Mouse (Mus musculus) gastrocnemius, adult 2 months (tissue): ENCODE results near the gene Rasa2. TPM values are rescaled to one million over a fixed set of nuclear protein-coding genes. Genes with fewer than 3 reads are reported as not detected.
"Not testable (repeated sequence)": the region's sequence is repeated elsewhere in the genome, so short reads cannot be mapped to it uniquely, and the experiment has no call there.

ENCODE experiments used
- DNase-seq: peaks from one replicate; pipeline ENCODE4 v3.0.0; 2022
- H3K27ac ChIP-seq: fragments of 200-600 bp; 2 replicates; pipeline ENCODE4 v1.8.1; 2022; ENCODE audit warnings: mild to moderate bottlenecking
- H3K4me3 ChIP-seq: fragments of 200-600 bp; 2 replicates; pipeline ENCODE4 v1.8.1; 2022; ENCODE audit warnings: mild to moderate bottlenecking, moderate library complexity
- CTCF ChIP-seq: fragments of 200-600 bp; IDR thresholded peaks from 2 replicates; pipeline ENCODE4 v1.8.1; 2022; ENCODE audit warnings: antibody characterized with exemption, mild to moderate bottlenecking, moderate library complexity
- intact Hi-C: fragments of 180-260 bp; cut with DNase I; formaldehyde crosslinking; loops from one replicate; pipeline ENCODE4 v1.15.1; 2025
- total RNA-seq, 2 experiments: library from RNA; stranded (reverse); gene quantifications; 2 replicates each; pipeline ENCODE4 v1.2.3; 2021

Rasa2 gene
- total RNA-seq, 2 experiments from 2014 or later = 3.2 to 3.6 TPM

DNA sequence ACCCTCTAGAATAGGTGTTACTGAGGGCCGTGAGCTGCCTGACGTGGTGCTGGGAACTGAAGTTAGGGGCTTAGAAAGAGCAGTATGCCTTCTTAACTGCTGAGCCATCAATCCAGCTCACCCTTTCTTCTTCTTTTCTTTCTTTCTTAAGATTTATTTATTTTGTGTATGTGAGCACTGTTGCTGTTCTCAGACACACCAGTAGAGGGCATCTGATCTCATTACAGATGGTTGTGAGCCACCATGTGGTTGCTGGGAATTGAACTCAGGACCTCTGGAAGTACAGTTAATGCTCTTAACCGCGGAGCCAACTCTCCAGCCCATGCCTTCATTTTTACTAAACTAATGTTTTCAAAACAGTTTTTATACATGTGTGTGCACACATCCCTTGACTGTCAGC lies 67.9 kb downstream of the Rasa2 start:
- no peak for DNase-seq
- Histone ChIP-seq H3K4me3 (no peak overlapping the region), H3K27ac (no peak overlapping the region)
- intact Hi-C loops = no loop called here
- TF ChIP-seq CTCF = peak; percentile 26; the same call in 1 of the 2 replicates

DNA sequence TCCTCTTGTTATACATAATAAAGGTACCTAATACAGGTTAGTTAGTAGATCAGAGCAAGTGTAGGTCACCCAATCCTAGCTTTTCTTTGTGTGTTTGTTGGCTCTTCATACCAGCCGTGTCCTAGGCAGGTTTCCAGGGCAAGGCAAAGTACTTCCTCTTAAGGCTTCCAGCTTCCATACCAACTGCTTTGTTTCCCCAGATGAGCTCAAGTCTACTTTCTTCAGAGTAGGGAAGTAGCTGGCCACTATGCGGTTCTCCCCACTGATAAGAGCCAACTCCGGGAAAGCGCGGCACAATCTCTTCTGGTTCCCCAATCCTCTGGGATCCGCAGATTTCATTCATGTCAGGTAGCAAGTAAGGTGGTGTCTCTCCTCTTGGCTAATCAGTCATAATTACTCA lies 72.3 kb downstream of the Rasa2 start:
- TF ChIP-seq CTCF = no peak
- intact Hi-C loops = no loop called here
- no peak for DNase-seq
- no peak overlapping the region for H3K27ac ChIP-seq
- H3K4me3 ChIP-seq = no peak overlapping the region

DNA sequence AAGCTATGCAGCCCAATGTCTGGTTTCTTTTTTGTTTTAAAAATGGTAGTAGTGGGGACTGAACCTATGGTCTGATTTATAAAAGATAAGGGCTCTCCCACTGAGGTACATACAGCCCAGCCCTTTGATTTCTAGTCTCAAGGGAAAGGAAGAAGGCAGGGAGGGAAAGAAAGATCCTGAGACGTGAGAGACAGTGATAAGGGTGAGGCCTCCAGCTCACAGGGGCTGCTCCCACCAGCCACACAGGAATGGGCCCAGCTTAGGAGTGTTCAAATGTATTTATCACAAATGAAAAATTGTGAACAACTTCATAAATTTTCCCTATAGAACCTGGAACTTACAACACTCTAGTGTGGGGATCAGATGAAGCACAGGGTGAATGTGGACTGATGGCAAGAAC lies 72.8 kb downstream of the Rasa2 start:
- H3K4me3 ChIP-seq = no peak overlapping the region
- H3K27ac ChIP-seq = no peak overlapping the region
- DNase-seq = no peak
- intact Hi-C loops = no loop called here
- TF ChIP-seq CTCF = no peak

DNA sequence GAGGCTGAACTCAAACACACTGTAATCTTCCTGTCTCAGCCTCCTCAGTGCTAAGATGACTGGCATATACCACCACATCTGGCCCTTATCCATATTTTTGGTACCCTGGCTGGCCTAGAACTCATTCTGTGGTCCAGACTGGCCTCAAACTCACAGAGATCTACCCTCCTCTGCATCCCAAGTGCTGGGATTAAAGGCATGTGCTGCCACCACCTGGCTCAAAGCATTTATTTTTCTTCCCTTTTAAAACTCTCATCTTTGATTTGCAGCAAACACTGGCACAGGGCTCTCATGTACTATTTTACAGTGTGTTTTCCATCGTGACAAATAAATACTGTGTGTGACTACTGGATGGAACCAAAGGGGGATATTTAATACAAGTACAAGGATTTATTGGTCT lies 77.3 kb downstream of the Rasa2 start:
- intact Hi-C loops = no loop called here
- H3K4me3 ChIP-seq = no peak overlapping the region
- no peak for DNase-seq
- TF ChIP-seq CTCF = peak; percentile 27; the same call in 1 of the 2 replicates
- no peak overlapping the region for H3K27ac ChIP-seq

DNA sequence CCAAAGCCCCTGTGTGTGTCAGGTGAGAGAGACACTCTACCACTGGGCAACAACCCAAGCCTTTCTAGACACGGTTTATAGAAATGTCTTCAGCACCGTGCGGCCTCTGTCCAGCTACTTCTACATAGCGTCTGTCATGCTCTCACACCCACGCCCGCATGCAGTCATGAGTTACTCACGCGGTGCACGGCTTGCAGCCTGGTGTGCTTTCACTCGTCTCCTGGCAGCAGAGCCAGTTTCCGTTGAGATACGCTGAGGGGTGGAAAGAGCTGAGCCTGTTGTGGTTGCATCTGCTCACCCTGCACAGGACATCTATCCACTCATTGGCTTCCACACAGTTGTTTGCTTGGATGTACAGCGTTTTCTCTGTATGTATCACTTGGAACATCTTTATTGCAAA lies 86.0 kb downstream of the Rasa2 start:
- H3K27ac ChIP-seq = no peak overlapping the region
- no peak overlapping the region for H3K4me3 ChIP-seq
- no peak for DNase-seq
- intact Hi-C loops = no loop called here
- TF ChIP-seq CTCF = no peak

DNA sequence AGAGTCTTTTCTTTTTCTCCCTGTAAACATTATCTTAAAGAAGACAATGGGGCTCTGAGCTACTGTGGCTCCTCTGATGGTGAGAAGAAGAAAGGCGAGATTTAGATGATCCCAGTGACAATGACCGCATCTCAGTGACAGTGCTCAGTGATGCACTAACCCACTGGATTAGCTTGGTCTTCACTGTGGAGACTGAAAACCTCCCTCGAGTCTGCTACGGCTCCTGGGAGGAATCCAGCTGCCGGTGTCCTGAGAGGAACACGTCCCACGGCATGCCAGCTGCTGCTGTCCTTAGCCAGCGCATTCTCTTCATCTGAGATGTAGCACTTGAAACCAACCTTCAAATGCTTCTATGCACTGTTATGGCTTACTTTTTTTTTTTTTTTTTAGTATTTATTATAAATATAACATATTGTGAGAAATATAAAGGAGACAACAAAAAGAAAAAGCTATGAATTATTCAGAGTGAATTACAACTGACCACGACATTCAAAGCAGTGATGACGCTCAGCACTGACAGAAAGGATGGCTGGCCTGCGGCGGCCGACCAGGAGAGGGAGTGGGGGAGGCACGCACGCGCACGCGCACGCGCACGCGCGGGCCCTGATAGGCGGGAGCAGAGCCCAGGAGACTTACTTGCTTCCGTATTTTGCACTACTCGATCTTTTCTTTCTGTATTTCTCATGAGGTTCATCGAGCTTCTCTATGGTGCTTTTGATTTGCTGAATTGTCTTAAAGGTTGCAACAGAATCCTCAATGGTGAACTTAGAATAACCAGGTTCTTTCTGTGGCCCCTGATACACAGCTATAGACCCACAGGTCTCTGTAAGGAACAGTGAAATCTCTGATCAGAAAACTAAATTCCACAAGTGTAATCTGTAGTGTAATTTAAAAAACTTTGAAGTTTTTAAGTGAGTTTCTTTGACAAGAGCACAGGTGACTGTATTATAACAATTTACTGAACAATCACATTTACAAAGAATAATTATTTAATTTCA lies 87.5 kb downstream of the Rasa2 start:
- peak overlapping the region; percentile 64 for H3K4me3 ChIP-seq
- peak; percentile 59 for TF ChIP-seq CTCF
- peak; percentile 78 for DNase-seq
- intact Hi-C loops = no loop called here
- peak overlapping the region; percentile 74 for H3K27ac ChIP-seq

DNA sequence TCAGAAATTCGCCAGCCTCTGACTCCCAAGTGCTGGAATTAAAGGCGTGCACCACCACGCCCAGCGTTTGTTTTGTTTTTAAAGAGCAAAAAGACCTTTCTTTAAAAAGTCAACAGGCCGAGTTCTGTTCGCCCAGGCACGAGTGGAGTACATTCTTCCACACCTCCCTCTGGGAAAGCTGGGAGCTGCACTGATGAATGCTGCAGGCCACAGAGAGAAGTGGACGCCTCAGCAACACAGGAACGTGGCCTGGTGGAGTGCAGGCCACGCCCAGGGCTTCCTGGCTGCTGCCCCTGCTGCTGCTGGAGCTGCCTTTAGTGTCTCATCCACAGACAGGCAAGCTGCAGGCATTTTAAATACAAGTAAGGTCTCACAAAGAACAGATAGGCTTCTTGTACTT lies 92.5 kb downstream of the Rasa2 start:
- no peak for TF ChIP-seq CTCF
- Histone ChIP-seq H3K27ac (peak overlapping the region; percentile 49; the same call in 1 of the 2 replicates), H3K4me3 (no peak overlapping the region)
- DNase-seq = peak; percentile 51
- intact Hi-C loops = no loop called here

DNA sequence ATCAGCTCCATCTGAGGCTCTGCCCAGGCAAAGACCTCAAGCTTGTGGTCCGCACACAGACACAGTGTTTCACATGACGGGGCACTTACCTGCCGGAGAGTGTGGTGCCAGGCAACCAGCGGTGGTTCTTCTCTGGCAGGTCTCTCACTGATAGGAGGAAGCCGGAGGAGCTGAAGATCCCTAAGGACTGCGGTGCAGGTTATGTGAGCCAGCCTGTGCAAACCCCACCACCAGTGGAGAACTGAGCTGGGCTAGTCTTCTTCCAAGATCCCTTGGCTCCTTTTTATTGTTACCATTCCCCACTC lies 93.8 kb downstream of the Rasa2 start:
- DNase-seq = no peak
- TF ChIP-seq CTCF = no peak
- intact Hi-C loops = no loop called here
- no peak overlapping the region for H3K27ac ChIP-seq
- peak overlapping the region; percentile 70; the same call in 1 of the 2 replicates for H3K4me3 ChIP-seq

DNA sequence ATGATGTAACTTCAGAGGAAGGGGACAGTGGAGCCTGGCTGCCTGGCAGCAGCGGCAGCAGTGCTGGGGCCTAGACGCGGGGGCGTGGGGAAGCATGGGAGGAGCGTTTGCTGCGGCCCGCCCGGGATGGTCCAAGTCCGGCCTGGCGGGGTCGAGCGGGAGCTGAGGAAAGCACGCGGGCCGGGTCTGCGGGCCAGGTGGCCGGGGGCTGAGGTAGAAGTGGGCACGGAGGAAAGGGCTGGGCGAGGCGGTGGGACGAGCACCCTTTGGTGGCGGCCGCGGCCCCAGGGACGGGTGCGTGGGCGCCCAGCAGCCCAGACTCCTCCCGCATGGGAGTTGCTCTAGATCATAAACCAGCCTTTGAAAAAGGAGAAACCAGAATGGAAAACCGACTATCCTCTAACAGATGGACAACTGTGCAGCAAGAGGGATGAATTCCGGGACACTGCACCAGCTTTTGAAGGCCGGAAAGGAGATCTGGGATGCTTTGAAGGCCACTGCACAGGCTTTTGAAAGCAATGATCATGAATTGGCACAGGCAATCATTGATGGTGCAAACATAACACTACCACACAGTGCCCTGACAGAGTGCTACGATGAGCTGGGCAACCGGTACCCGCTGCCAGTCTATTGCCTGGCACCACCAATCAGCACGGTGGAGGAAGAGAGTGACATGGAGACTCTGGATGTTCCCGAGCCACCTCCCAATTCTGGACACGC lies 94.4 kb downstream of the Rasa2 start:
- H3K27ac ChIP-seq = peak overlapping the region; percentile 78
- TF ChIP-seq CTCF = no peak
- intact Hi-C loops = no loop called here
- H3K4me3 ChIP-seq = peak overlapping the region; percentile 70
- peak; percentile 62 for DNase-seq

DNA sequence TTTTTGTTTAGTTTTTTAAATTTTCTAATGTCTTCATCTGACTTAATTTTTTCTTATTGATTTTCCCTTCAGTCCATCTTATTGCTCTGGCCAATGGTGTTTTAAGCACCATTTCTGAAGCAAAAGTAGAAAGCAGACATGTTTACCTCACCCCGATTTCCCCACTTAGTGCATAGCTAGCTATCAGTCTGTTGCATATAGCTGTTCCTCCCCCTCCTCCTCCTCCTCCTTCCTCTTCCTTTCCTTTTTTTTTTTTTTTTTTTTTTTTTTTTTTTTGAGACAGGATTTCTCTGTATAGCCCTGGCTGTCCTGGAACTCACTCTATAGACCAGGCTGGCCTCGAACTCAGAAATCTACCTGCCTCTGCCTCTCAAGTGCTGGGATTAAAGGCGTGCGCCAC lies 95.3 kb downstream of the Rasa2 start:
- DNase-seq, H3K27ac ChIP-seq, intact Hi-C loops, H3K4me3 ChIP-seq: not testable (repeated sequence)

DNA sequence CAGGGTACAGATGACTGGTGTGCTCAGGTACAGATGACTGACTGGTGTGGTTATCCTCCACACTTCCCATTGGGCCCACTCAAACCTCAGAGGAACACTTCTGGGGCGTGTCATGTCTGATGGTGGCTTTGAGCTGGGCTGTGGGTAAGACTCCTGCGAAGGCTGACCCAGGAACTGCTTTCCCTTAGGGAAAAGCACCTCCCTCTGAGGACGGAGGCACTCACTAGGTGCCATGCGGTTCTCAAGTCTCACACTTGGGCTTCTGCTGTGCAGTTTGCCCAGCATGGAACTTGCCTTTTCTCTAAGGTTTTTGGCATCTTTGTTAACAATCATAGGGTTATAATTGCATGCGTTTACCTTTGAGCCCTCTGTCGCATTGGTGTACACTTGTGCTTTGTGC lies 96.0 kb downstream of the Rasa2 start:
- Histone ChIP-seq H3K4me3 (no peak overlapping the region), H3K27ac (no peak overlapping the region)
- no peak for TF ChIP-seq CTCF
- intact Hi-C loops = no loop called here
- no peak for DNase-seq

DNA sequence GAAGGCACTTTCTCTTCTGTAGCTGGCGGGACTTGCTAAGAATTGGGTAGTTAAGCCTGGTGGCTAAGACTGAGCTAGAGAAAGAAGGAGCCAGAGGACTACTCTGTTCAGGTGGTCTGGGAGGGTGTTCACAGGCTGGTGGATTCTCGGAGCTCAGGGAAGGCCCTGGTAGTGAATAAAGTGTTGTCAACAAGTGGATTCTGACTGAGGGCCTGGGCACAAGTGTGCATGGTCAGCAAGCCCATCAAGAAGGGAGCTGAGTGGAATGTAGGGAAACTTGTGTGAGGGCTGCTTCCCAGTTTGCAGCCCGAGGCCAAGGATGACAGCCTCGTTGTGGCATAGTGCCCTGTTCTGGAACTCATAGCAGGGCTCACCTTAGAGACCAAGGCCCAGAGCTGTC lies 97.2 kb downstream of the Rasa2 start:
- TF ChIP-seq CTCF = no peak
- Histone ChIP-seq H3K4me3 (no peak overlapping the region), H3K27ac (no peak overlapping the region)
- no peak for DNase-seq
- intact Hi-C loops = no loop called here

DNA sequence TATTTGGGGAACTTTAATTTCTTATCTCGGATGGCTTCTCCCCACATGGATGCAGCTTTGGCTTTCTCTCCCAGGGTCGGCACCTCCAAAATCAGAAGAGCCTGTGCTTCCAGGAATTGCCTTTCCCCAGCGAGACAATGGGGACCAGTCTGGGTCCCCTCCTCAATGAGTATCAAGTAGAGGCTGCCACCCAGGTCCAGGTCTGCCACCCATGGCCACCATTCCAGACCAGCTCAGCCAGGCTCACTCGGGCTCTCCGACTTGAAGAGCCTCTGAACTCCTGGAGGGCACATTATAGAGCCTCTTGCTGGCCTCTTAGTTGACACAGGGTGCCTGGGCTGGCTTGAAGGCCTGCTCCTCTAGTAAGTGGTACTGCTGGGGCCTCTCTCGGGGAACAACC lies 97.9 kb downstream of the Rasa2 start:
- intact Hi-C loops = no loop called here
- H3K27ac ChIP-seq = no peak overlapping the region
- no peak for TF ChIP-seq CTCF
- H3K4me3 ChIP-seq = no peak overlapping the region
- DNase-seq = no peak
